Mouse (Mus musculus) midbrain, embryonic 13.5 days (tissue): Measurements from ENCODE around the gene Tbl1xr1. TPM values are rescaled to one million over a fixed set of nuclear protein-coding genes. Genes with fewer than 3 reads are reported as not detected.

ENCODE experiments used
- ATAC-seq: fragments of 200-750 bp; cut with Nextera tagmentation; 2 replicates; pipeline ENCODE4 v1.8.0; 2017; ENCODE audit warnings: mild to moderate bottlenecking, moderate TSS enrichment, moderate library complexity
- H3K27ac ChIP-seq: fragments of 300-500 bp; sonication (generic); 2 replicates; pipeline ENCODE4 v1.5.1; 2015; ENCODE audit warnings: inconsistent platforms, mild to moderate bottlenecking, moderate library complexity
- H3K27me3 ChIP-seq: fragments of 300-500 bp; sonication (generic); 2 replicates; pipeline ENCODE4 v1.6.1; 2015; ENCODE audit warnings: mild to moderate bottlenecking, inconsistent platforms
- H3K36me3 ChIP-seq: fragments of 300-500 bp; sonication (generic); 2 replicates; pipeline ENCODE4 v1.6.1; 2015; ENCODE audit warnings: mild to moderate bottlenecking, inconsistent platforms
- H3K4me1 ChIP-seq: fragments of 300-500 bp; sonication (generic); replicated peaks from 2 replicates; pipeline ENCODE4 v1.6.1; 2015; ENCODE audit warnings: inconsistent platforms
- H3K4me2 ChIP-seq: fragments of 300-500 bp; sonication (generic); replicated peaks from 2 replicates; pipeline ENCODE4 v1.6.1; 2015; ENCODE audit warnings: moderate library complexity, mild to moderate bottlenecking, inconsistent platforms
- H3K4me3 ChIP-seq: fragments of 300-500 bp; sonication (generic); replicated peaks from 2 replicates; pipeline ENCODE4 v1.5.1; 2015; ENCODE audit warnings: mild to moderate bottlenecking, inconsistent platforms
- H3K9ac ChIP-seq: fragments of 300-500 bp; sonication (generic); replicated peaks from 2 replicates; pipeline ENCODE4 v1.6.1; 2015; ENCODE audit warnings: mild to moderate bottlenecking, inconsistent platforms
- H3K9me3 ChIP-seq: fragments of 300-500 bp; sonication (generic); 2 replicates; pipeline ENCODE4 v1.6.1; 2016; ENCODE audit warnings: mild to moderate bottlenecking, inconsistent platforms
- WGBS: fragments of 180-500 bp; shearing (Covaris S2); methylation state at CpG from one replicate; pipeline ENCODE4 v1.1.7; 2015; 5-methylcytosine and 5-hydroxymethylcytosine counted together
- polyA plus RNA-seq: library from polyadenylated mRNA; unstranded; fragments of >200 nt; fragmentation: Nextera tagmentation; extraction: Ambion mirVana; gene quantifications from 2 replicates; pipeline ENCODE4 v1.2.1, GENCODE M21; 2015

Tbl1xr1 gene
- polyA plus RNA-seq, 1 experiment from 2014 or later = 20.2 TPM

DNA sequence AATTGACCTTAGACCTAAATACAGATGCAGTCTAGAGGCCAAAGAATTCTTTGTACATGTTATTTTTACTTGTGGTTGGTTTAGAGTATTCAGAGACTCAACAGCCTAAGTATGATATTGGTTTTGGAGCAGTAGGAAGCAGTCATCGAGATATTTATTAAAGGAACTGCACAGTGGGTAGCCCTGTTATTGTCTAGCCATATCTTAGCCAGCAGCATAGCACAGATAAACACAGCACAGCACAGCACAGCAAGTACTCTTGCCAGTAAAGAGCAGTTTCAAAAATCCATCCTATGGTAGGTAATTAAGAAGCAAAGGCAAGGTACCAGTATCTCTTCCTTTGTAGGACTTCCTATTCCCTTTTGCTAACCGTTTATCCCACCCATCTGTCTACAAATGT lies 54.8 kb downstream of the Tbl1xr1 start:
- no peak overlapping the region for H3K9ac ChIP-seq
- no peaks in the 10 kb centered on the region for H3K9me3 ChIP-seq
- no peak overlapping the region for H3K4me2 ChIP-seq
- 93% methylated on average over 2 of the region's 2 CpGs for WGBS
- H3K27ac ChIP-seq = no peak overlapping the region
- no peak overlapping the region for H3K4me3 ChIP-seq
- no peaks in the 10 kb centered on the region for H3K27me3 ChIP-seq
- ATAC-seq = no peak
- H3K36me3 ChIP-seq = no peaks in the 10 kb centered on the region
- H3K4me1 ChIP-seq = no peaks in the 10 kb centered on the region

DNA sequence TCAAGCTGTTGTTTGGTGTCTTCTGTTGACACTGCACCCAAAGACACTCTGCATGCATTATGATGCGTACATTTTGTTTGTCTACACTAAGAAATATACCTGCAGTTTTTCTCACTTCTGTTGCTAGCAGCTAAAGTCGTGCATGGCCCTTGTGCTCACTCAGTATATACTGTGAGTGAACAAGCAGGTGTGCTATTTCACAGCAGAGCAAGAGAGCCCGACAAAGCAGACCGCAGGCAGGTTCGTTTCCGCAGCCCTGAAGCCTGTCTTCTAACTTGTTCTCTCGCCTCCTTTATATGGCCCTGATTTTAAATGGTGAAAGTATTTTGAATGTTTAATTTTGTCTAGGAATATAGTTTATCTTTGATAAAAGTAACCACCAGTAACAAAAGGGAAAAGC lies 57.2 kb downstream of the Tbl1xr1 start:
- WGBS = 95% methylated on average over 7 of the region's 7 CpGs
- ATAC-seq = no peak
- Histone ChIP-seq H3K27ac (no peak overlapping the region), H3K4me1 (0 out of 2 replicates have a peak, but pooled peaks cover 2% of the 10 kb centered on the region), H3K36me3 (no peaks in the 10 kb centered on the region), H3K4me2 (no peak overlapping the region), H3K27me3 (no peaks in the 10 kb centered on the region), H3K9ac (no peak overlapping the region), H3K4me3 (no peak overlapping the region), H3K9me3 (no peaks in the 10 kb centered on the region)

DNA sequence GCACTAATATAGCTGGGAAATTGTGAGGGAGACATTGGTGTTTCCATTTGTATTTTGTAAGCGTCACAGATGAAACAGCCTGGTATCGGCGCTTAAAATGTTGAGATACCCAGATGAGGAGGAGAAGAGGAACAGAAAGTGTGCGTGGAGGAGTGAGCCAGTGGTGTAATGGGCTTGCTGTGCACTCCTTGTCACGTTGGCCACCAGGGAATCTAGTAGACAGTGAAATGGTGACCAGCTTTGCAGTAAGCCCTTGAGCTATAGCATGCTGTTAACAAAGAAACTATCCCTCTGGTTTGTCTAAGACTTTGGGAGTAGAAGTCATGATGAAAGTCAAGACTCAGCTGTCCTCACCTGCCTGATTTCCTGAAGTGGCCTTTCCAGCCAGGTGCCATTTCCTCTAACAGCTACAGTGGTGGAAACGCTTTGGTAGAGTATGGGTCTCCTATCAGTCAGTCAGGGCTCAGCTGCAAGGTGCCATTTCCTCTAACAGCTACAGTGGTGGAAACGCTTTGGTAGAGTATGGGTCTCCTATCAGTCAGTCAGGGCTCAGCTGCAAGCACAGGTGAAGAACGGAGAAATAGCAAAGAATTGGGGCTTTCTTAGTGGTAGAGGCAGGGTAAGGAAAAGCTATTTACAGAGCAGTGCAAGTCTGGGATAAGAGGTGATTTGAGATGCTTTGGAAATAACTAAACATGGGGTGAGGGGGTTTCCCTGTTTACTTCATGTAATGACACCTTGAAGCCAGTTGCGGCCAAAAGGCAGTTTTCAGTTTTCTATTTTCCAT lies 61.5 kb downstream of the Tbl1xr1 start:
- no peaks in the 10 kb centered on the region for H3K36me3 ChIP-seq
- no peak overlapping the region for H3K27ac ChIP-seq
- peaks cover 13% of the 10 kb centered on the region for H3K4me1 ChIP-seq
- ATAC-seq = no peak
- H3K9ac ChIP-seq = no peak overlapping the region
- H3K4me2 ChIP-seq = no peak overlapping the region
- 90% methylated on average over 9 of the region's 9 CpGs for WGBS
- H3K9me3 ChIP-seq = no peaks in the 10 kb centered on the region
- H3K27me3 ChIP-seq = no peaks in the 10 kb centered on the region
- H3K4me3 ChIP-seq = no peak overlapping the region

DNA sequence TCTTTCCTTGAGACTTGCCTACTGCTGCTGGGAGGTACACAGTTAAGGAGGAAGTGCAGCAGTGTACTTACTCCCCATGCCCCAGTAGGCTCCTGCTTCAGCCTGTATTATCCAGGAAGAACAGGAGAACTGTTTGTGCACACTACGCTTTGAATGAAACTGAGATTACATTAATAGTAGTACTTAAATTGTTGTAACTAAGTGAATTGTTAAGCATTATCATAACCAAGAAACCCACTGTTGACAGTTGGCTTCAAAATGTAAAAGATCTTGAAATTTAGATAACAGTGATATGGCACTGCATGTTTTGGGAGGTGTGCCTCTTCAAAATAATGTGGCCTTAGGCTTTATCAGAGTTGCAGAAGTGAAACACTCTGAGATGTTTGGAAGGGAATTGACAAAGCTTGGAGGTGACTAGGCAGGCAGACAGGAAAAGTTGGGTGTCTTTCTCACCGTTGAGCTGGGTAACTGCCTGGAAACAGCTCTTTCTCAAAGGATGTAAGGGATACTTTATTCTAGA lies 62.2 kb downstream of the Tbl1xr1 start:
- Histone ChIP-seq H3K4me2 (no peak overlapping the region), H3K27ac (no peak overlapping the region), H3K36me3 (no peaks in the 10 kb centered on the region), H3K4me1 (peaks cover 13% of the 10 kb centered on the region), H3K4me3 (no peak overlapping the region), H3K27me3 (no peaks in the 10 kb centered on the region), H3K9ac (no peak overlapping the region), H3K9me3 (no peaks in the 10 kb centered on the region)
- WGBS = 82% methylated on average over 2 of the region's 2 CpGs
- ATAC-seq = no peak

DNA sequence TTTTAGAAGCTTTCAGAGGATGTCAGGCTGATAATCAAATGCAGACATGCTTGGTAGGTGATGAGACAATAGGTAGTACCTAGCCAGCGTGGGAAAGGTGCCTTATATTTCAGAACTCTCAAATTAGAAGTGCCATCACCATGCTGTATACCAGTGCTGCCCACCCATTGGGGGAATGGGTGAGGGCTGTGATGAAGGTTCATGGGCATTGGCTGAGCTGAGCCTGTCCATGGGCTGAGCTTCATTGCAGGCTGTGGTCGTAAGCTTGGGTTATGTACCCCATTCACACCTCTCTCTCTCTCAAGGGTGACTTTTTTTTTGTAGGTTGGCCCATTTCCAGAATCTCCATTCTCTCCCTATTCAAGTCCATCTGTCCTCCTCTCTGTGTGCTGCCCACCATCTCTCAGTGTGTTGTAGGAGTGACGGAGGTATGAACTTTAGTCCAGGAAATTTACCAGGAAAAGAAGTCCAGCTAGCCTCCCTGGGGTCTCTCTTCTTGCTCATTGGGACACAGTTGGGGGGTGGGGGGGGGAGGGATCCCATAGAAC lies 63.7 kb downstream of the Tbl1xr1 start:
- Histone ChIP-seq H3K4me3 (no peak overlapping the region), H3K27ac (no peak overlapping the region), H3K4me2 (no peak overlapping the region), H3K9me3 (no peaks in the 10 kb centered on the region), H3K9ac (no peak overlapping the region), H3K36me3 (no peaks in the 10 kb centered on the region), H3K4me1 (peaks cover 13% of the 10 kb centered on the region), H3K27me3 (no peaks in the 10 kb centered on the region)
- 76% methylated on average over 3 of the region's 3 CpGs for WGBS
- ATAC-seq = peak; percentile 45; the same call in 1 of the 2 replicates

DNA sequence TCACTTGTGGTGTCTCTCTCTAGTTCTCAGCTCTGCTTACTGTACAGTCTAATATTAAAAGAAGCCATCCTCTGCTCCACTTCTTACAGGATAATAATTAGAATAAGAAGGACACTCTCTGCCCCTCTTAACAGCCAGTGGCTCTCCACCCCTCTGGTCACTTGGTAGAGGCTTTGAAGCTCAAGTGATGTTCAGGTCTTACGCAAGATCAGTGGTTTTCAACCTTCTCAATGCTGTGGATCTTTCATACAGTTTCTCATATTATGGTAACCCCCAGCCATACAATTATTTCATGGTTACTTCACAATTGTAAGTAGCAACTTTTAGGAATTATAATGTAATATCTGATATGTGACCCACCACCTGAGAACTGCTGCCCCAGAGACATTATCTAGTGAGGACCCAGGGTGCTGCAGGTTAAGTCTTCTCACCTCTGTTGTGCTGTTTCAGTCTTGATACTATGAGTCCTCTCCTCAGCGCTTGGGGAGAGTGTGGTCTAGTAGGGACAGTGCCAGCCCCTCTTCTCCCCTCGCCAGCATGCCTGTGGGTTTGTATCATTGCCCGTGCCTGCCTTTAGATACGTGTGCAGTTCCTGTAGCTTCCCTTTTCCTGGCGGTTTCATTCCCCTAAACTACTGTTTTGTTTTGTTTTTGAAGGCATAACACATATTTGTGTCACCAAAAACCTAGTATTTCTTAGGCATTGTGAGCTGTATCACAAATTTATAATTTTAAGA lies 65.7 kb downstream of the Tbl1xr1 start:
- H3K27ac ChIP-seq = no peak overlapping the region
- H3K9me3 ChIP-seq = no peaks in the 10 kb centered on the region
- no peak overlapping the region for H3K9ac ChIP-seq
- H3K4me2 ChIP-seq = no peak overlapping the region
- no peak for ATAC-seq
- H3K36me3 ChIP-seq = no peaks in the 10 kb centered on the region
- WGBS = 89% methylated on average over 6 of the region's 6 CpGs
- H3K4me1 ChIP-seq = peaks cover 13% of the 10 kb centered on the region
- H3K27me3 ChIP-seq = no peaks in the 10 kb centered on the region
- H3K4me3 ChIP-seq = no peak overlapping the region

DNA sequence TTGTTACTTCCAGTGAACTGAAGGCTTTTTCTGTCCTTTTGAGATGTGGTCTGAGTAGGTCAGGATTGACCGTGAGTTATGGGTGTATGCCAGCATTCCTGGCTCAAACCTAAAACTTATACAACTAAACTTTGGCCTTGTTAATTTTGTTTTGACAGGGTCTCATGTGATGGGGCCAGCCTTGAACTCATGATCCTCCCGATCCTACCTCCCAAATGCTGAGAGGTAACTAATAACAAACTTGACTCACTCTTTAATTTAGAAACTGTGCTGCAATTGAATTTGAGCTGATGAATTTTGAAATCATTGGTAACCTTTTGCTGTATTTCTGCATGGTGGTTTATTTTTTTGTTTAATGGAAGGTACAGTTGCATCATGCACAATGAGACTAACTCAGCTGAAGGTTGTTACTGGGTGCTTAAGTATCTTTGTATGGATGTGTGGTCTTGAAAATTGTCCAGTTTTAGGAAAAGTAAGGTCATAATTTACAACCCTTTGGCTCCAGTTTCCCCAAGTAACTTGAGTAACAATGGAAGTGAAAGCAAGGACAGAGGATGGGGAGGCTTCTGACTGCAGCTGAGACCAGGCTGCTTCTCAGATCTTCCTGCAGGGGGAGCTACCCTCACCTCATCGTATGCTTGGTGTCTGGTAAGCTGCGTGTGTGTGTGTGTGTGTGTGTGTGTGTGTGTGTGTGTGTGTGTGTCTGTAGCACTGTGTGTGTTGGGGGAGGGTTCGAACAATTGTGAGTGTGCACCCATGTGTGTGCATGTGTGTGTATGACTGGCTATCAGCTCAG lies 66.6 kb downstream of the Tbl1xr1 start:
- no peak overlapping the region for H3K4me2 ChIP-seq
- no peak overlapping the region for H3K4me3 ChIP-seq
- H3K27me3 ChIP-seq = no peaks in the 10 kb centered on the region
- no peaks in the 10 kb centered on the region for H3K9me3 ChIP-seq
- peaks cover 11% of the 10 kb centered on the region for H3K4me1 ChIP-seq
- 81% methylated on average over 5 of the region's 5 CpGs for WGBS
- H3K27ac ChIP-seq = no peak overlapping the region
- H3K9ac ChIP-seq = no peak overlapping the region
- no peak for ATAC-seq
- no peaks in the 10 kb centered on the region for H3K36me3 ChIP-seq

DNA sequence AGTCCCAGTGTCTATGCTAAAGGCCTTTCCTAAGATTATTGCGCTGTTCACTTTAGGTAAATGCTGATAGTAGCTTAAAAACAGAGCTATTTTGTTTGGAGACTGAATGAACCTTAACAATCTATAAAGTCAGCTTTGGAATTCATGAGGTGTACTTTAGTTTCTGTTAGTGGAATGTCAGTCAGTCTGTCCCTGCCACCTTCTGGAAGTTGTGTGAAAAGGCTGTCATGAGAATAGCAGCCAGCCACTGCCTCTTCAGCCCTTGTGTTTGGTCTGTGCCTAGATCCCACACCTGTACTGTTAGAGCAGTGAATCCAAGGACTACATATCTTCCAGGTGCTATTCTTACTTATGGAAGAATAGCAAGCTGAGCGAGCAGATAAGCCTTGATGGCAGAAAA lies 67.8 kb downstream of the Tbl1xr1 start:
- H3K4me2 ChIP-seq = no peak overlapping the region
- ATAC-seq = no peak
- H3K9me3 ChIP-seq = no peaks in the 10 kb centered on the region
- H3K4me1 ChIP-seq = peaks cover 11% of the 10 kb centered on the region
- 96% methylated on average over 2 of the region's 2 CpGs for WGBS
- no peaks in the 10 kb centered on the region for H3K36me3 ChIP-seq
- H3K27ac ChIP-seq = no peak overlapping the region
- H3K9ac ChIP-seq = no peak overlapping the region
- no peaks in the 10 kb centered on the region for H3K27me3 ChIP-seq
- H3K4me3 ChIP-seq = no peak overlapping the region

DNA sequence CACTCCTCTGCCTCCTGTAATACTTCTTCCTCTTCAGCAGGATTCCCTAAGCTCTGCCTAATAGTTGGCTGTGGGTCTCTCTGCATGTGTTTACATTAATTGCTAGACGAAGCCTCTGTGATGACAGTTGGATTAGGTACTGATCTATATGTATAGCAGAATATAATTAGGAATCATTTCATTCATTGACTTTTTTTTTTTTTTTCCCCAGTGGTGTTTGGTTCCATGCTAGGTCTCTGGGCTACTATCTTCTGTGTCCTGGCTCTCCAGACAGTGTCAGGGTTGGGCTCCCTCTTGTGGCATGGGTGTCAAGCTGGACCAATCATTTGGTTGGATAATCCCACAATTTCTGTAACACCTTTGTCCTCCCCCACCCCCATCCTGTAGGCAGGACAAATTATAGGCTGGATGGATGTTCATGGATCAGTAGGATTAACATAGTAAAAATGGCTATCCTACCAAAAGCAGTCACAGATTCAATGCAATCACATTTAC lies 71.0 kb downstream of the Tbl1xr1 start:
- Histone ChIP-seq H3K9me3 (no peaks in the 10 kb centered on the region), H3K27ac (no peak overlapping the region), H3K4me3 (no peak overlapping the region), H3K4me1 (no peaks in the 10 kb centered on the region), H3K36me3 (0 out of 2 replicates have a peak, but pooled peaks cover 3% of the 10 kb centered on the region), H3K9ac (no peak overlapping the region), H3K27me3 (no peaks in the 10 kb centered on the region), H3K4me2 (no peak overlapping the region)
- 65% methylated on average over 1 of the region's 1 CpGs for WGBS
- ATAC-seq = no peak

DNA sequence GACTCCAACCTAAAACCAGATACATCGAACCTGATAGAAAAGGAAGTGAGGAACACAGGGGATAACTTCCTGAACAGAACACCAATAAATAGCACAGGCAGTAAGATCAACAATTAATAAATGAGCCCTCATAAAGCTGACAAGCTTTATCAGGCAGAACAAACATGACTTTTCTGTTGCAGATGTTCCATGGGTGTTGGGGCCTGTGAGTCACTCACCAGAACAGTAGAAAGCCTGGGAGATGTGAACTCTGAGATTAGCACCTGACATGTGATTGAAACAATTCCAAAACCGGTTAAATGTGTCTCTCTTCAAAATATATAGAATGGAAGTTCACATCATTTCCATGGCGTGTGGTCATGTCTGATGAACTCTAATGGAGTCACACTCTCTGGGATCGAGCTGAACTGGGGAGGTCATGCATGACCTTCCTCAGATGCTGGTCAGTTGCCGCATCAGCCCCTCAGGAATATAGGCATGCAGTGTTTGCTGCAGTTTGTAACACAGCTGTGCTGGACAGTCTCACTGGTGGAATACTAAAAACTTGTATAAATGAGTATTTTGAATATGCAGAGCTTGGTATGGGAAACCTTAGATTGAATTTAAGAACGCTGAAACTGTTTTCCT lies 72.0 kb downstream of the Tbl1xr1 start:
- 92% methylated on average over 6 of the region's 6 CpGs for WGBS
- H3K36me3 ChIP-seq = 0 out of 2 replicates have a peak, but pooled peaks cover 3% of the 10 kb centered on the region
- no peaks in the 10 kb centered on the region for H3K27me3 ChIP-seq
- H3K4me1 ChIP-seq = no peaks in the 10 kb centered on the region
- H3K9ac ChIP-seq = no peak overlapping the region
- H3K9me3 ChIP-seq = no peaks in the 10 kb centered on the region
- H3K4me2 ChIP-seq = no peak overlapping the region
- H3K4me3 ChIP-seq = no peak overlapping the region
- no peak overlapping the region for H3K27ac ChIP-seq
- ATAC-seq = no peak

DNA sequence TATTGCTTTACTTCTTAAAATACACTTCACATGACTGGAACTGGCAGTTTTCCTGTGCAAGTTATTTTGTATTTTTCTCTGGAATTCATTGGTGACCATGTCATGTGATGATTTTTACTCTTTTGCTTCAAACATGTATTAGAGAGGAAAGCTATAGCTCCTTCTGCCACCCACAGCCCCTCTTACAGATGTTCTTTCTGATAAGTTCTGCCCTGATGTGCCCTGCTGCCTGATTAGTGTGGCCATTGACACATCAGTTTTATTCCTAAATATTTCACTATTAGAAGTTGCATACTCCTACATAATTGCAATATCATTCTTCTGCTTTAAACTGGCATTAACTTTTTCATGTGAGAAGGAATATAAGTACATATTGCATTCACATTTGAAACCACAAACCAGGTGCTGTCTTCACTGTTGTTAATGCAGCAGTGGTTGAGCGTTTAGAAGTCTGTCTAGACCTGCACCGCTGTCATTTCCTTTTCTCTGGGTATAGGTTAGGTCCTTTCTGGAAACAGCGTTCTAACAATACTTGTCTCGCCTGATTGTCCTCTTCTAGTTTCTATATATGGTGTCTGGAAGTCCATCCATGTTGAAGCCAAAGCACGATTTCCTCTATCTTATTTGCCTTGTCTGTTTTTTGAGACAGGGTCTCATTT lies 74.5 kb downstream of the Tbl1xr1 start:
- Histone ChIP-seq H3K27me3 (no peaks in the 10 kb centered on the region), H3K9me3 (no peaks in the 10 kb centered on the region), H3K36me3 (0 out of 2 replicates have a peak, but pooled peaks cover 3% of the 10 kb centered on the region), H3K4me1 (no peaks in the 10 kb centered on the region), H3K4me3 (no peak overlapping the region), H3K27ac (no peak overlapping the region), H3K4me2 (no peak overlapping the region), H3K9ac (no peak overlapping the region)
- WGBS = 95% methylated on average over 5 of the region's 5 CpGs
- ATAC-seq = no peak
